Mouse (Mus musculus) kidney, postnatal 14 days (tissue): ENCODE measurements around the gene Baiap2l2.
"Not testable (repeated sequence)": the region's sequence is repeated elsewhere in the genome, so short reads cannot be mapped to it uniquely, and the experiment has no call there.

ENCODE experiments used
- DNase-seq: peaks from one replicate; pipeline ENCODE4 v3.0.0; 2022; ENCODE audit warnings: mixed read lengths

The Baiap2l2 gene

DNA sequence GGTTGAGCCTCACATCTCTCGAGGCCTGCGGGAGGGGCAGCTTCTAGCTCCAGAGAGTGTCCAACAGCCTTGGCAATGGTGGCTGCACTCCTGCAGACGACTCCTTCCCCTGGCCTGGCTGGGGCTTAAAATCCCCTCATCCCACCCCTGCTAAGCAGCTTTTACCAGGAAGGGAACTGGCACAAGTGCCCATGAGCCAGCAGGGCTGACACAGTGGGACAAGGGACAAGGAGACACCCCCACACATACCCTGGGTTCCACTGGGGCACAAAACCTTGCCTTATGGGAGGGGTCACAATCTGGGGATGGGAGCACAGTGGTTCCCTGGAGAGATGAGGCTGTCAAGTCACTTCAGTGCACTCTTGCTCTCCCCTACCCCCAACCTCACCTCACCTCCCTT, 30.7 kb downstream of the Baiap2l2 start, which contains the start of gene Slc16a8:
Gene Slc16a8, minus strand, starts transcription at position 101 of the 400 bp plus-strand sequence.
- no peak for DNase-seq

- no peak for DNase-seq
These were observed 32.8 kb downstream of the Baiap2l2 start for GRCm38 (mm10) chr15:79252580-79252979.

- peak; percentile 28 for DNase-seq
These were observed 33.4 kb downstream of the Baiap2l2 start for GRCm38 (mm10) chr15:79251781-79252491.

DNA sequence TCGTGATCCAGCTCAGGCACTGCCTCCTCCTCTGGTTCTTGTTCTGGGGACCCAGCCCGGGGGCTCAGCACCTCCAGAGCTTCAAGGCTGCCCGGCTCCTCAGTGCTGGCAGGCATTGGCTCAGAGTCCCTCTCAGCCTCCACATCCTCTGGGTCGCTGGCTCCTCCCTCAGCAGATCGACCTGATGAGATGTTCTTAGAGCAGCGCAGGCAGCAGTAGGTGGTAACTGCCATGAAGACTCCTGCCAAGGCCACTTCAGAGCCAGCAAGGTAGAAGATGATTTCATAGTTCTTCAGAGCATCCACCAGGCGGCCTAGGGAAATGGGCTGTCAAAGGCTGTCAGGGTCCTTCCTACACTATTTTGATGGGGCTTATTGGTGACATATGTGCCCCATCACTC, 34.2 kb downstream of the Baiap2l2 start:
- DNase-seq: no peak

GRCm38 (mm10) chr15:79250236-79250635, 35.1 kb downstream of the Baiap2l2 start:
- DNase-seq: no peak

DNA sequence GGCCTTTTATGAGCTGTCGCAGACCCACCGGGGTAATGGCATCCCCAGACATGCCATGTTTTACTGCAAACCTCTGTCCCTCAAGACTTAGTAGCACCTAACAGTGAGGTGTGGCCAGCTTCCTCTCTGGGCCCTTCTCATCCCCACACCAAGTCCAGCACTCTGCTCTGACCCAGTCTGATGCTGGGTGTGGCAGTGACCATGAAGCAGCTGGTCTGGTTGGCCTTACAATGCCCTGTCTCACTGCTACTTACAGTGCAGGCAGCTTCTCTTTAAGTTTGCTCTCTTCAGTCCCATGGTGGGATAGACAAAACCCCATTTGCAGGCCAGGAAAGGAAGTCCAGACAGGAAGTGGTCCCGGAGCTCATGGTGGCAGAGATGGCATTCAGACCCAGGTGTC, 40.0 kb downstream of the Baiap2l2 start:
- no peak for DNase-seq

DNA sequence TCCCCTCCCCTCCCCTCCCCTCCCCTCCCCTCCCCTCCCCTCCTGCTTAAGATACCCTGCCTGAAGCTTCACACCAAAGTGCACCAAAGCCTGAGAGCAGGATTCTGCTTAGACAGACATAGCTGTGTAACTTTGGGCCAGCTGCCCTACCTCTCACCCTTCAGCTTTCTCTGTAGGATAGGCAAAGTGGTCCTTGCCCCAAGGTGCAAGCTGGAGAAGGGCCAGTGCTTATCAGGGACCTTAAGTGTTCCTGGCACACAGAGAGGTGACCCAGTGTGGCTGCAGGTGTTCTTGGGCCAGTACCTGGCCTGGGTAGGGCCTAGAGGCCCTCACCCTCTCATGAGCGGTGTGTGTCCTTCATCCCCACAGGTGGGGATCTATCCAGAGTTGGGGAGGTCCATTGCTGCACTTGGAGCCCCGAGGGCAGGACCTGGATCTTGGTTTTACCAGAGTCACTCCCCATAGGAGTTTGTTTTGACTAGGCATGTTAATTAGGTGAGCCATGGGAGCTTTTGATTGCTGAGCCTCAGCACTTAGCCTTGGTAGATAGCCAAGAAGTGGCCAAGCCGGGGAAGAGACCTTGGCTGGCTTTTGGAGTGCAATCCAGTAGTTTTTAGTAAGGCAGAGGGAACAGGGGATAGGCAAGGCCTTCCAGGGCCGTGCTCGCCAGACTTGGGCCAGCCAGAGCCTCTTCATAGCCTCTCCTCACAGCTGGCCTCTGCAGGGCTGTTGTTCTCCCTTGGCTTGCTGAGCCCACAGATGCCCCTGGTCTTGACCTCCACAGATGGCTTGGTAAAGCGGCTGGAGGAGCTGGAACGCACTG, 41.1 kb downstream of the Baiap2l2 start:
- peak; percentile 43 for DNase-seq

DNA sequence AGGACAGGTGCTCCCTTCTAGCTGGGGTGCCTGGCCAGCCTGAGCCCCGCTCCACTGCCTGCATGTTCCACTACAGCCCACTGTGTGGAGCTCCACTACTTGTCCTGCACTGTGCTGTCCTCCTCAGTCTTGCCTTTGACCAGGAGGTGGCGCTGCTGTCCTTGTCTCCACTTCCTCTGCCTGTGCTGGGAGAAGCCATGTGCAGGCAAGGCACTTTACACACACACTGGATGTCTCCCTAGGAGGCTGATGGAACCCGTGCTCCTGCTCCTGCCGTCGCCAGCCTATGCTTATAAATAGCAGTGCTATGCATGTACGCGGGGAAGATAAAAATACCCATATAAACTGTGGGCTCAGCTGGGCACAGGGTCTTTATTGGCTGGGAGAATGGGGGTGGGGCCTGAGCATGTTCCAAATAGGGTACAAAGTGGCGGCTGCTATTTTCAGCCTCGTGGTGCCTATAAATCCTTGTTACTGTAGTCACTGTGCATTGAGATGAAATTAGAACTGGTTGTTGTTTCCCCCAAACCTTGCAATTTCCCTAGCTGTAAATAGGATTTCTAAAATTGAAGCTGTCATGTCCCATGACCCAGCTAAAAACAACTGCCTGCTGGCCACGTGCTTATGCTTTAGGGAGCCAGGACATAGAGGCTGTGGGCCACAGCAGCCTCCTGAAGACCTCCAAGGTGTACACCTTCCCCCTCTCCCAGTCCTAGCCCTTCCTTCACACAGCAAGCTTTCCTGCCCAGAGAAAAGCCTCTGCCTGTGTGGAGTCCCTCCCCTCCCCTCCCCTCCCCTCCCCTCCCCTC, 41.9 kb downstream of the Baiap2l2 start:
- peak; percentile 96 for DNase-seq

DNA sequence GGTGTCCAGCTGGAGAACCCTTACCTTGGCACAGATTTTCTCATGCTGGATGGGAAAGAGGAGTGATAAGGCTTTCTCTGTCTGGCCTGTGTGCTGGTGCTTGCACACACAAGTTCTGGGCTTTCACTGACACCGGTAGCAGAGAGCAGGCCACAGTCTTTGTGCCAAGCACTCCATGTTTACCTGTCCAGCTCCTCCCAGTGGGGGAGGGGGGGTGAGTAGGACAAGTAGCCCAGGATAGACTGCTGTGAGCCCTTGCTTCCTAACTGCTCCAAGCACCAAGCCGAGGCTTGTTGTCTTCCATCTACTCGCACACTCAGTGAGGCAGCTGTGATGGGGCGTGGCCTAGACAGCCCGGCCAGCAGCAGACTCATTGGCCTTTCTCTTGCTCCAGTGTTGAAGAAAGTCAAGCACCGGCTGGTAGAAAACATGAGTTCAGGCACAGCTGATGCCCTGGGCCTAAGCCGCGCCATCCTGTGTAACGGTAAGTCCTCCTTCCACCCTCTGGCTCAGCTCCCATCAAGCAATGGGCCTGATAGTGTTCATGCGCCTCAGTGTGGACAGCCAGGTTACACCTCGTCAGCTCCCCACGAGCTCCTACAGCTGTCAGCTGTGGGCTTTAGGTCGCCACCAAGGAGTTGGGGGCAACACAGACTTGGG, 42.6 kb downstream of the Baiap2l2 start:
- DNase-seq: no peak

DNA sequence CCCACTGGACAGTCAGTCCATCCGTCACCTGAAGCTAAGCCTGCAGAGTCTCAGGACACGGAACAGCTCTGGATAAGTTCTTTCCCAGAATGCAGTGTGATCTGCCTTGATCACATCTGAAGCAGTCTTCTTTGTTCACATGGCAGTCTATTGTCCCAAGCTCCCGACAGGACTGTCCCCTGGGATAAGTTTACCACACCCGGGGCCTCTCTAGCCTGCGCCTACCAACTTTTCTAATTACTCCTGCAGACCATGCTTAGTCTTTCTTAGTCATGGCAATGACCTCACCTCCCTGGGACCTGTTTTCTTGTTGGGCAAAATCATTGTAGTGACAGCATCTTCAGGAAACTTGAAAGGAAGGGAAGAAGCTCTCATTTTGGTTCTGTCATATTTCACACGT, 47.3 kb downstream of the Baiap2l2 start:
- no peak for DNase-seq

- DNase-seq: no peak
These were observed 50.1 kb downstream of the Baiap2l2 start for GRCm38 (mm10) chr15:79235268-79235667.

GRCm38 (mm10) chr15:79229058-79229821, 56.1 kb downstream of the Baiap2l2 start, which contains the start of the genes Pick1 and Gm49486:
Gene Pick1, plus strand, starts transcription at chr15:79229173.
Gene Gm49486, plus strand, starts transcription at chr15:79229391.
- DNase-seq: peak; percentile 92

- not testable (repeated sequence) for DNase-seq
These were observed 59.6 kb downstream of the Baiap2l2 start for GRCm38 (mm10) chr15:79225780-79226179.

DNA sequence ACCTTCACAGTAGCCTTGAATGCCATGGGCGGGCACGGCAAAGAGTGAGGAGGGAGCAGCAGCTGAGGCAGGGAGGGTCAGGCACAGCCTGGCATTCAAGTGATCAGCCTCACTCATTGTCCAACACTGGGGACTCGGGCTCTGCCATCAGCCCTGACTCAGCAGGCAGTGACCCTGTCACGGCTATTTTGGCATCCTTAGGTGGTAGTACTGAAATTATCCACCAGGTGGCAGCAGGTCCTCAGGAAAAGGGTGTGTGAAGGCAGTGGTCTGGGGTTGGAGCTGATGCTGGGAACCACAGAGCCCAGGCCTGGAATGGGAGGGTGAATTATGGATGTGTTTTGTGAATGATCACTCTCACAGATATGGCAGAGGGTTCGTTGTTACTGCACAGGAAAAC, 60.7 kb downstream of the Baiap2l2 start:
- peak; percentile 89 for DNase-seq

DNA sequence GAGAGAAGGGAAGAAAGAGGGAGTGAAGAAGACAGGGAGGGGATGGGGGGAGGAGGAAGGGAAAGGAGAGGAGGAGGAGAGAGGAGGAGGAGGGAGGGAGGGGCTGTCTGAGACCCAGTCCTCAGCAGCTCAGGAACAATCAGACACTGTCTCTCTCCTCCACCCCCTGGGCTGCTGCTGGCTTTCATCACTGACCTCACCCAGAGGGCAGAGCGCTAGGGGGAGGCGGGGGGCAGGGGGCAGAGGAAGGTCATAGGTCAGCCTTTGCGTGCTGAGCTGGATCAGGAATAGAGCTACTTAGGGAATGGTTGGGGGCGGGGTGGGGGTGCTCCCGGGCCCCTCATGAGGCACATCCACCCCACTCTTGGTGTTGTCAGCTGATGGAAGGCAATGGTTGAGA, 61.7 kb downstream of the Baiap2l2 start:
- DNase-seq: no peak

DNA sequence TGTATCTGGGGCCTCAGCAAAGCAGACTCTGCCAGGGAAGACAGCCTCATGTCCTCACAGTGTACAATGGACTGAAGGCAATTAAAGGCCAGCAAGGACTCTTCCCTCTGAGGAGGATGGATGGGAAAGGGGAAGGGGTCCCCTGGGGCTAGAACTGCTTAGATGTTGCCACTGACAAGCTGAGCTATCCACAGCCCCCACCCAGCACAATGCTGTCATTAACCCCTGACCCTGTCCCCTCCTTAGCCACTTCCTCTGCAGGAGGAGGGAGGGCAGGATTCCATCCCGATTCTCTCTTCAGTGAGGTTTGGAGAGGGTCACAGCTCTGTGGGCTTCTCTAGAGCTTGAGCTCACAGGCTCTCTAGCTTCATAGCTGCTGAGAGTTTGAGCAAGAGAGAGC, 65.8 kb downstream of the Baiap2l2 start:
- peak; percentile 69 for DNase-seq

- DNase-seq: no peak
These were observed 69.1 kb downstream of the Baiap2l2 start for GRCm38 (mm10) chr15:79216191-79216590.

- DNase-seq: peak; percentile 39
These were observed 71.7 kb downstream of the Baiap2l2 start for GRCm38 (mm10) chr15:79213591-79213990.

DNA sequence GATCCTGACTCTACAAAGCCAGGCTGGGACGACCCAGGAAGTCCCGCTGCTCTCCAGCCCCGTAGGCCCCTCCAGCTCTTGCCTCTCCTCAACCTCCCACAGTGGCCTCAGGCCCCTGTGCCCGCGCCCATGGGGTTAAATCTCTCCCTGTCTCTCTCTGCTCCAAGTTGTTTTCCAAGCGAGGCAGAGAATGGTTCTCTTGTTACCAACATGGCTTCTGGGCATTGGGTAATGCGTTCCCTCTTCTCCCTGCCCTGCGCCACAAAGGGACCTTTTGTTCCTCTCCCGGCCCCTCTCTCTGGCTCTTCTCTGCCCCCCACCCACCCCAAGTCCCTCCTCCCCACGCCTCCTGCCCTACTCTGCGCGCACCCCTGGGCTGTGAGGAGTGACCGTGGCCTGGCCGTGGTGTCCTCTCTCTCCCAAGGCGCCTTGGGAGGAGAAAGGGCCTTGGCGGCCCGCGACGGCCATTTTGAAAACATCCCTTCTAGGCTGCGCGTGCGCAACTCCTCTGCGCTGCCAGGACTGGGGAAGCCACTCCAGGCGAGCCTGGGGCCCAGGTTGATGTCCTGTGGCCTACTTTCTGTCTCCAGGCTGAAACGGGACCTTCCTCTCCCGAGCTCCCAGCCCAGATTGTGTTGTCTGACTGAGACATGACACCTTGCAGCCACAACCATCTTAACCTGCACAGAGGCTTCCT, 72.4 kb downstream of the Baiap2l2 start:
- DNase-seq: no peak

- no peak for DNase-seq
These were observed 75.0 kb downstream of the Baiap2l2 start for GRCm38 (mm10) chr15:79210357-79210756.
